Mouse (Mus musculus) lung, postnatal 0 days (tissue): ENCODE data around the gene Fryl.

Source experiments
- CTCF ChIP-seq: IDR thresholded peaks from 2 replicates; pipeline ENCODE4 v1.5.1; 2016; ENCODE audit warnings: antibody characterized with exemption, mild to moderate bottlenecking
- EP300 ChIP-seq: IDR thresholded peaks from 2 replicates; pipeline ENCODE4 v1.6.1; 2016; ENCODE audit warnings: antibody characterized with exemption, mild to moderate bottlenecking, control low read depth

DNA sequence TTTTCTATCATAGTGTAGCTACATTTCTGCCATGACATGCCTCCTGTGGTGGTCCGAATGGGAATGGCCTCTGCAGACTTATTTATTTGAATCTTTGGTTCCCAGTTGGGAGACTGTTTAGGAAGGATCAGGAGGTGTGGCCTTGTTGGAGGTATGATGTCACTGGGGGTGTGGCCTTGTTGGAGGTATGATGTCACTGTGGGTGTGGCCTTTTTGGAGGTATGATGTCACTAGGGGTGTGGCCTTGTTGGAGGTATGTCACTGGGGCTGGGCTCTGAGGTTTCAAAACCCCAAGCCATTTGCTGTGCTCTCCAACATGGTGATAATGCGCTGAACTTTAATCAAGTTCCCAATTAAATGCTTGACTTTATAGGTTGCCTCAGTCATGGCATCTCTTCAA lies 212.4 kb downstream of the Fryl start:
- TF ChIP-seq CTCF (no peak), EP300 (no peak)
